Mouse (Mus musculus): ENCODE results near the gene Axin2. TPM values are rescaled to one million over a fixed set of nuclear protein-coding genes. Genes with fewer than 3 reads are reported as not detected.

The Axin2 gene
- total and polyA plus RNA-seq, 2 experiments from 2014 or later = 7.5 to 38.0 TPM

- DNase-seq (ENCODE audit: low spot score) = no peak
- no peak for TF ChIP-seq CTCF (IDR thresholded peaks at IDR 0.05)
- no peaks in the 10 kb centered on the region for H3K4me1 ChIP-seq (ENCODE audit: insufficient read depth, low read length)
- no peak overlapping the region for H3K4me3 ChIP-seq (ENCODE audit: low read depth, low read length)
- H3K27me3 ChIP-seq (ENCODE audit: insufficient read depth, low read length) = no peaks in the 10 kb centered on the region
- H3K27ac ChIP-seq (ENCODE audit: low read depth, low read length) = no peak overlapping the region; the same call in 1 of the 2 replicates
- ATAC-seq (ENCODE audit: low FRiP score) = no peak
- H3K9ac ChIP-seq (replicated peaks; ENCODE audit: low read length, poor library complexity, severe bottlenecking) = no peak overlapping the region; the same call in 1 of the 2 replicates
- peaks cover 57% of the 10 kb centered on the region for H3K36me3 ChIP-seq (ENCODE audit: insufficient read depth, low read length)
- 59% methylated on average over 20 of the region's 20 CpGs for WGBS
- no peak overlapping the region for H3K4me2 ChIP-seq (ENCODE audit: low read depth, low read length, poor library complexity, severe bottlenecking)
- no peaks in the 10 kb centered on the region for H3K9me3 ChIP-seq (ENCODE audit: low read length)
Observed at GRCm38 (mm10) chr11:108947425-108948184, 27.5 kb downstream of the Axin2 start.

- Histone ChIP-seq H3K4me2 (ENCODE audit: low read depth, low read length, poor library complexity, severe bottlenecking) (no peak overlapping the region), H3K4me1 (ENCODE audit: insufficient read depth, low read length) (no peaks in the 10 kb centered on the region), H3K4me3 (ENCODE audit: low read depth, low read length) (no peak overlapping the region), H3K9me3 (ENCODE audit: low read length) (no peaks in the 10 kb centered on the region), H3K27ac (ENCODE audit: low read depth, low read length) (peak overlapping the region; percentile 26; the same call in 1 of the 2 replicates), H3K9ac (replicated peaks; ENCODE audit: low read length, poor library complexity, severe bottlenecking) (no peak overlapping the region), H3K36me3 (ENCODE audit: insufficient read depth, low read length) (peaks cover 52% of the 10 kb centered on the region), H3K27me3 (ENCODE audit: insufficient read depth, low read length) (no peaks in the 10 kb centered on the region)
- TF ChIP-seq CTCF (IDR thresholded peaks at IDR 0.05) = no peak
- DNase-seq (ENCODE audit: low spot score) (no peak), ATAC-seq (ENCODE audit: low FRiP score) (no peak)
- 72% methylated on average over 7 of the region's 7 CpGs for WGBS
Observed at GRCm38 (mm10) chr11:108948501-108948900, 28.4 kb downstream of the Axin2 start.

GRCm38 (mm10) chr11:108948931-108949330 lies 28.8 kb downstream of the Axin2 start:
- no peak for ATAC-seq (ENCODE audit: low FRiP score)
- 78% methylated on average over 10 of the region's 10 CpGs for WGBS
- no peaks in the 10 kb centered on the region for H3K9me3 ChIP-seq (ENCODE audit: low read length)

GRCm38 (mm10) chr11:108952343-108952742 lies 32.2 kb downstream of the Axin2 start:
- Histone ChIP-seq H3K4me2 (ENCODE audit: low read depth, low read length, poor library complexity, severe bottlenecking) (no peak overlapping the region), H3K9ac (replicated peaks; ENCODE audit: low read length, poor library complexity, severe bottlenecking) (no peak overlapping the region), H3K27me3 (ENCODE audit: insufficient read depth, low read length) (no peaks in the 10 kb centered on the region), H3K36me3 (ENCODE audit: insufficient read depth, low read length) (peaks cover 17% of the 10 kb centered on the region), H3K27ac (ENCODE audit: low read depth, low read length) (no peak overlapping the region), H3K4me1 (ENCODE audit: insufficient read depth, low read length) (no peaks in the 10 kb centered on the region), H3K9me3 (ENCODE audit: low read length) (no peaks in the 10 kb centered on the region), H3K4me3 (ENCODE audit: low read depth, low read length) (no peak overlapping the region)
- ATAC-seq (ENCODE audit: low FRiP score) = no peak
- WGBS = 51% methylated on average over 5 of the region's 5 CpGs
- TF ChIP-seq CTCF (IDR thresholded peaks at IDR 0.05) = no peak
- DNase-seq (ENCODE audit: low spot score) = no peak

More at GRCm38 (mm10) chr11:108948931-108949330, 28.8 kb downstream of the Axin2 start:
- DNase-seq (ENCODE audit: low spot score) = no peak
- H3K27me3 ChIP-seq (ENCODE audit: insufficient read depth, low read length) = no peaks in the 10 kb centered on the region
- H3K4me1 ChIP-seq (ENCODE audit: insufficient read depth, low read length) = no peaks in the 10 kb centered on the region
- H3K27ac ChIP-seq (ENCODE audit: low read depth, low read length) = 0 out of 2 replicates have a peak overlapping the region, but pooled peaks have one; percentile 26
- H3K36me3 ChIP-seq (ENCODE audit: insufficient read depth, low read length) = peaks cover 48% of the 10 kb centered on the region
- no peak overlapping the region for H3K9ac ChIP-seq (replicated peaks; ENCODE audit: low read length, poor library complexity, severe bottlenecking)
- TF ChIP-seq CTCF (IDR thresholded peaks at IDR 0.05) = no peak
- no peak overlapping the region for H3K4me2 ChIP-seq (ENCODE audit: low read depth, low read length, poor library complexity, severe bottlenecking)
- no peak overlapping the region for H3K4me3 ChIP-seq (ENCODE audit: low read depth, low read length)

- Histone ChIP-seq H3K9ac (replicated peaks; ENCODE audit: low read length, poor library complexity, severe bottlenecking) (no peak overlapping the region), H3K4me1 (ENCODE audit: insufficient read depth, low read length) (no peaks in the 10 kb centered on the region), H3K27me3 (ENCODE audit: insufficient read depth, low read length) (no peaks in the 10 kb centered on the region), H3K36me3 (ENCODE audit: insufficient read depth, low read length) (0 out of 2 replicates have a peak, but pooled peaks cover 2% of the 10 kb centered on the region), H3K9me3 (ENCODE audit: low read length) (no peaks in the 10 kb centered on the region), H3K4me2 (ENCODE audit: low read depth, low read length, poor library complexity, severe bottlenecking) (no peak overlapping the region), H3K4me3 (ENCODE audit: low read depth, low read length) (no peak overlapping the region), H3K27ac (ENCODE audit: low read depth, low read length) (no peak overlapping the region)
- ATAC-seq (ENCODE audit: low FRiP score) (no peak), DNase-seq (ENCODE audit: low spot score) (no peak)
- 89% methylated on average over 4 of the region's 4 CpGs for WGBS
- no peak for TF ChIP-seq CTCF (IDR thresholded peaks at IDR 0.05)
Observed at GRCm38 (mm10) chr11:108955943-108956342, 35.8 kb downstream of the Axin2 start.

GRCm38 (mm10) chr11:108958349-108958748 lies 38.2 kb downstream of the Axin2 start:
- Histone ChIP-seq H3K9ac (replicated peaks; ENCODE audit: low read length, poor library complexity, severe bottlenecking) (no peak overlapping the region), H3K4me3 (ENCODE audit: low read depth, low read length) (no peak overlapping the region), H3K9me3 (ENCODE audit: low read length) (no peaks in the 10 kb centered on the region), H3K36me3 (ENCODE audit: insufficient read depth, low read length) (no peaks in the 10 kb centered on the region), H3K4me2 (ENCODE audit: low read depth, low read length, poor library complexity, severe bottlenecking) (no peak overlapping the region), H3K27ac (ENCODE audit: low read depth, low read length) (no peak overlapping the region), H3K27me3 (ENCODE audit: insufficient read depth, low read length) (no peaks in the 10 kb centered on the region), H3K4me1 (ENCODE audit: insufficient read depth, low read length) (no peaks in the 10 kb centered on the region)
- DNase-seq (ENCODE audit: low spot score) (peak; percentile 73), ATAC-seq (ENCODE audit: low FRiP score) (no peak; the same call in 1 of the 2 replicates)
- no peak for TF ChIP-seq CTCF (IDR thresholded peaks at IDR 0.05)
- WGBS = 29% methylated on average over 5 of the region's 5 CpGs
